Mouse (Mus musculus): Measurements from ENCODE around the gene Rnf10. TPM values are rescaled to one million over a fixed set of nuclear protein-coding genes. Genes with fewer than 3 reads are reported as not detected.
A peak's percentile ranks its signal among the peaks of the same experiment; 100 is the strongest.

Gene Rnf10
- polyA plus RNA-seq, 1 experiment from 2014 or later: 139 TPM

GRCm38 (mm10) chr5:115204562-115205311 is 68.0 kb downstream of the Rnf10 start:
- Histone ChIP-seq H3K9me3 (no peaks in the 10 kb centered on the region), H3K36me3 (no peaks in the 10 kb centered on the region), H3K4me1 (peaks cover 10% of the 10 kb centered on the region), H3K9ac (no peak overlapping the region), H3K4me2 (peak overlapping the region; percentile 56), H3K4me3 (replicated peaks) (peak overlapping the region; percentile 35), H3K27me3 (replicated peaks) (no peaks in the 10 kb centered on the region), H3K27ac (peak overlapping the region; percentile 49; the same call in 1 of the 2 replicates)
- WGBS: 5% methylated on average over 30 of the region's 31 CpGs
- 0 out of 2 replicates have a peak, but pooled peaks have one; percentile 35 for ATAC-seq (ENCODE audit: insufficient read depth, low FRiP score, low read depth)

- Histone ChIP-seq H3K9ac (no peak overlapping the region), H3K27ac (peak overlapping the region; percentile 49; the same call in 1 of the 2 replicates), H3K4me3 (replicated peaks) (peak overlapping the region; percentile 35), H3K36me3 (no peaks in the 10 kb centered on the region), H3K9me3 (no peaks in the 10 kb centered on the region), H3K4me2 (peak overlapping the region; percentile 56), H3K27me3 (replicated peaks) (no peaks in the 10 kb centered on the region), H3K4me1 (peaks cover 10% of the 10 kb centered on the region)
- WGBS: 7% methylated on average over 23 of the region's 23 CpGs
- ATAC-seq (ENCODE audit: insufficient read depth, low FRiP score, low read depth): peak; percentile 29; the same call in 1 of the 2 replicates
Observed at GRCm38 (mm10) chr5:115203735-115204561, 68.8 kb downstream of the Rnf10 start.

GRCm38 (mm10) chr5:115194626-115195221 is 78.0 kb downstream of the Rnf10 start:
- H3K27ac ChIP-seq: no peak overlapping the region
- no peak overlapping the region for H3K9ac ChIP-seq
- WGBS: 8% methylated on average over 12 of the region's 12 CpGs
- peak overlapping the region; percentile 54 for H3K4me3 ChIP-seq (replicated peaks)
- peaks cover 25% of the 10 kb centered on the region for H3K4me1 ChIP-seq
- ATAC-seq (ENCODE audit: insufficient read depth, low FRiP score, low read depth): no peak
- no peaks in the 10 kb centered on the region for H3K9me3 ChIP-seq
- H3K27me3 ChIP-seq (replicated peaks): peaks cover 54% of the 10 kb centered on the region
- peak overlapping the region; percentile 100 for H3K4me2 ChIP-seq
- H3K36me3 ChIP-seq: no peaks in the 10 kb centered on the region

GRCm38 (mm10) chr5:115193669-115194625 is 78.8 kb downstream of the Rnf10 start, which contains the start of gene Cabp1:
Gene Cabp1, minus strand, starts transcription at chr5:115194381.
- H3K27ac ChIP-seq: no peak within 1 kb of the TSS
- WGBS: under 1% methylated on average over 106 of the region's 116 CpGs
- peaks cover 25% of the 10 kb centered on the region for H3K4me1 ChIP-seq
- peak within 1 kb of the TSS; percentile 100 for H3K4me2 ChIP-seq
- peaks cover 60% of the 10 kb centered on the region for H3K27me3 ChIP-seq (replicated peaks)
- peak; percentile 41; the same call in 1 of the 2 replicates for ATAC-seq (ENCODE audit: insufficient read depth, low FRiP score, low read depth)
- no peaks in the 10 kb centered on the region for H3K36me3 ChIP-seq
- H3K9ac ChIP-seq: peak within 1 kb of the TSS; percentile 4; the same call in 1 of the 2 replicates
- no peaks in the 10 kb centered on the region for H3K9me3 ChIP-seq
- H3K4me3 ChIP-seq (replicated peaks): peak within 1 kb of the TSS; percentile 54

- peaks cover 25% of the 10 kb centered on the region for H3K4me1 ChIP-seq
- no peak overlapping the region for H3K9ac ChIP-seq
- no peaks in the 10 kb centered on the region for H3K36me3 ChIP-seq
- peaks cover 60% of the 10 kb centered on the region for H3K27me3 ChIP-seq (replicated peaks)
- WGBS: 1% methylated on average over 24 of the region's 34 CpGs
- H3K9me3 ChIP-seq: no peaks in the 10 kb centered on the region
- peak overlapping the region; percentile 54 for H3K4me3 ChIP-seq (replicated peaks)
- H3K27ac ChIP-seq: no peak overlapping the region
- no peak for ATAC-seq (ENCODE audit: insufficient read depth, low FRiP score, low read depth)
- peak overlapping the region; percentile 100 for H3K4me2 ChIP-seq
Observed at GRCm38 (mm10) chr5:115193226-115193625, 79.5 kb downstream of the Rnf10 start.

GRCm38 (mm10) chr5:115192828-115193195 is 79.9 kb downstream of the Rnf10 start:
- H3K4me2 ChIP-seq: peak overlapping the region; percentile 100
- WGBS: 18% methylated on average over 7 of the region's 7 CpGs
- no peak overlapping the region for H3K9ac ChIP-seq
- ATAC-seq (ENCODE audit: insufficient read depth, low FRiP score, low read depth): no peak
- no peaks in the 10 kb centered on the region for H3K9me3 ChIP-seq
- H3K4me1 ChIP-seq: peaks cover 25% of the 10 kb centered on the region
- H3K27ac ChIP-seq: no peak overlapping the region
- H3K36me3 ChIP-seq: no peaks in the 10 kb centered on the region
- H3K4me3 ChIP-seq (replicated peaks): peak overlapping the region; percentile 54
- peaks cover 60% of the 10 kb centered on the region for H3K27me3 ChIP-seq (replicated peaks)

- H3K27ac ChIP-seq: no peak overlapping the region
- no peak overlapping the region for H3K4me3 ChIP-seq (replicated peaks)
- H3K4me1 ChIP-seq: peaks cover 27% of the 10 kb centered on the region
- no peak overlapping the region for H3K4me2 ChIP-seq
- peaks cover 60% of the 10 kb centered on the region for H3K27me3 ChIP-seq (replicated peaks)
- no peak for ATAC-seq (ENCODE audit: insufficient read depth, low FRiP score, low read depth)
- WGBS: 12% methylated on average over 29 of the region's 29 CpGs
- no peaks in the 10 kb centered on the region for H3K36me3 ChIP-seq
- no peak overlapping the region for H3K9ac ChIP-seq
- H3K9me3 ChIP-seq: no peaks in the 10 kb centered on the region
Observed at GRCm38 (mm10) chr5:115191880-115192827, 80.5 kb downstream of the Rnf10 start.

Other genes with a start within 250 kb of the Rnf10 start
- 27.1 and 31.2 TPM in 2 replicates for gene Gm10401, start 174.6 kb downstream of the Rnf10 start, polyA plus RNA-seq (2015; fragmentation: Nextera tagmentation; extraction: Ambion mirVana)
- gene Acads, start 153.6 kb downstream of the Rnf10 start, polyA plus RNA-seq (2015; fragmentation: Nextera tagmentation; extraction: Ambion mirVana): 64.1 and 71.1 TPM in 2 replicates
- 26.6 and 29.7 TPM in 2 replicates for gene Unc119b, start 137.9 kb downstream of the Rnf10 start, polyA plus RNA-seq (2015; fragmentation: Nextera tagmentation; extraction: Ambion mirVana)
- 89.3 and 101 TPM in 2 replicates for gene Mlec, start 114.7 kb downstream of the Rnf10 start, polyA plus RNA-seq (2015; fragmentation: Nextera tagmentation; extraction: Ambion mirVana)
- gene Cabp1, start 78.5 kb downstream of the Rnf10 start, polyA plus RNA-seq (2015; fragmentation: Nextera tagmentation; extraction: Ambion mirVana): 1.5 and 1.6 TPM in 2 replicates
- gene Pop5, start 37.1 kb downstream of the Rnf10 start, polyA plus RNA-seq (2015; fragmentation: Nextera tagmentation; extraction: Ambion mirVana): 106 and 116 TPM in 2 replicates
- gene Coq5, start 6.8 kb upstream of the Rnf10 start, polyA plus RNA-seq (2015; fragmentation: Nextera tagmentation; extraction: Ambion mirVana): 46.5 and 47.9 TPM in 2 replicates
- gene Dynll1, start 28.1 kb upstream of the Rnf10 start, polyA plus RNA-seq (2015; fragmentation: Nextera tagmentation; extraction: Ambion mirVana): 1,324 and 1,567 TPM in 2 replicates
- 233 and 262 TPM in 2 replicates for gene Srsf9, start 54.3 kb upstream of the Rnf10 start, polyA plus RNA-seq (2015; fragmentation: Nextera tagmentation; extraction: Ambion mirVana)
- 23.0 and 26.6 TPM in 2 replicates for gene Gatc, start 68.3 kb upstream of the Rnf10 start, polyA plus RNA-seq (2015; fragmentation: Nextera tagmentation; extraction: Ambion mirVana)
- 52.0 and 58.1 TPM in 2 replicates for gene Triap1, start 68.3 kb upstream of the Rnf10 start, polyA plus RNA-seq (2015; fragmentation: Nextera tagmentation; extraction: Ambion mirVana)
- 1,002 and 1,095 TPM in 2 replicates for gene Cox6a1, start 76.1 kb upstream of the Rnf10 start, polyA plus RNA-seq (2015; fragmentation: Nextera tagmentation; extraction: Ambion mirVana)
- gene Msi1, start 156.7 kb upstream of the Rnf10 start, polyA plus RNA-seq (2015; fragmentation: Nextera tagmentation; extraction: Ambion mirVana): 8.0 and 8.3 TPM in 2 replicates
- 12.0 and 15.4 TPM in 2 replicates for gene Pla2g1b, start 193.4 kb upstream of the Rnf10 start, polyA plus RNA-seq (2015; fragmentation: Nextera tagmentation; extraction: Ambion mirVana)
- gene Sirt4, start 211.8 kb upstream of the Rnf10 start, polyA plus RNA-seq (2015; fragmentation: Nextera tagmentation; extraction: Ambion mirVana): 21.7 and 26.6 TPM in 2 replicates
- 37.0 and 43.0 TPM in 2 replicates for gene Pxn, start 233.8 kb upstream of the Rnf10 start, polyA plus RNA-seq (2015; fragmentation: Nextera tagmentation; extraction: Ambion mirVana)

Measured in stomach, embryonic 15.5 days (tissue).